Mouse (Mus musculus) heart, postnatal 25 days (tissue): ENCODE measurements around the gene Mrto4. TPM values are rescaled to one million over a fixed set of nuclear protein-coding genes. Genes with fewer than 3 reads are reported as not detected.
"Not testable (repeated sequence)": the region's sequence is repeated elsewhere in the genome, so short reads cannot be mapped to it uniquely, and the experiment has no call there.

Source experiments
- DNase-seq: peaks from one replicate; pipeline ENCODE4 v3.0.0; 2022; ENCODE audit warnings: low spot score
- intact Hi-C: fragments of 180-260 bp; cut with DNase I; formaldehyde crosslinking; loops from one replicate; pipeline ENCODE4 v1.15.1; 2025
- total RNA-seq, 2 experiments: library from RNA; stranded (reverse); gene quantifications; 2 replicates each; pipeline ENCODE4 v1.2.3; 2021

The Mrto4 gene
- 10 to 100 TPM; 30.1 to 30.5 TPM for total RNA-seq

GRCm38 (mm10) chr4:139351931-139352711 lies at the start of gene Mrto4, which contains the start of the genes Emc1 and Ubr4:
TSS of gene Mrto4 (minus strand) at chr4:139352576.
TSS of gene Emc1 (plus strand) at chr4:139352587.
TSS of gene Ubr4 (plus strand) at chr4:139352609.
- intact Hi-C loops, result loop anchor here (5.0 kb wide), 1 partner anchor 40 kb away; the partner anchor contains the start of genes Akr7a5 and Pqlc2
- peak; percentile 69 for DNase-seq

GRCm38 (mm10) chr4:139400487-139400886 lies 48.1 kb upstream of the Mrto4 start:
- DNase-seq, result no peak
- intact Hi-C loops, result no loop called here

- no peak for DNase-seq
- intact Hi-C loops, result no loop called here
These were observed 43.1 kb upstream of the Mrto4 start for GRCm38 (mm10) chr4:139395431-139395830.

- intact Hi-C loops, result no loop called here
- no peak for DNase-seq
These were observed 37.2 kb upstream of the Mrto4 start for GRCm38 (mm10) chr4:139389557-139389956.

- DNase-seq, result peak; percentile 4
- intact Hi-C loops, result no loop called here
These were observed 34.5 kb upstream of the Mrto4 start for GRCm38 (mm10) chr4:139386869-139387319.

- intact Hi-C loops, DNase-seq: not testable (repeated sequence)
These were observed 33.5 kb upstream of the Mrto4 start for GRCm38 (mm10) chr4:139385841-139386240.

- intact Hi-C loops, result no loop called here
- DNase-seq, result no peak
These were observed 29.9 kb upstream of the Mrto4 start for GRCm38 (mm10) chr4:139382231-139382630.

GRCm38 (mm10) chr4:139381452-139381845 lies 29.1 kb upstream of the Mrto4 start:
- intact Hi-C loops, result no loop called here
- DNase-seq, result no peak

- no peak for DNase-seq
- intact Hi-C loops, result no loop called here
These were observed 28.5 kb upstream of the Mrto4 start for GRCm38 (mm10) chr4:139380775-139381451.

- peak; percentile 99 for DNase-seq
- intact Hi-C loops, result no loop called here
These were observed 27.9 kb upstream of the Mrto4 start for GRCm38 (mm10) chr4:139380207-139380748.

GRCm38 (mm10) chr4:139379719-139380118 lies 27.3 kb upstream of the Mrto4 start:
- intact Hi-C loops, result loop anchor here (2.0 kb wide), 1 partner anchor 25 kb away; no protein-coding TSS in a partner anchor
- DNase-seq, result no peak

GRCm38 (mm10) chr4:139373531-139373930 lies 21.2 kb upstream of the Mrto4 start:
- intact Hi-C loops, result no loop called here

GRCm38 (mm10) chr4:139373130-139373529 lies 20.8 kb upstream of the Mrto4 start:
- intact Hi-C loops, result no loop called here

More at GRCm38 (mm10) chr4:139373531-139373930, 21.2 kb upstream of the Mrto4 start:
- no peak for DNase-seq

GRCm38 (mm10) chr4:139368038-139368437 lies 15.7 kb upstream of the Mrto4 start:
- intact Hi-C loops, result no loop called here
- no peak for DNase-seq

More at GRCm38 (mm10) chr4:139373130-139373529, 20.8 kb upstream of the Mrto4 start:
- no peak for DNase-seq

GRCm38 (mm10) chr4:139367336-139367735 lies 15.0 kb upstream of the Mrto4 start:
- intact Hi-C loops, result no loop called here
- no peak for DNase-seq

GRCm38 (mm10) chr4:139360761-139361548 lies 8.6 kb upstream of the Mrto4 start:
- DNase-seq, result no peak
- intact Hi-C loops, result no loop called here

- no peak for DNase-seq
- intact Hi-C loops, result no loop called here
These were observed 4.8 kb upstream of the Mrto4 start for GRCm38 (mm10) chr4:139357211-139357610.

GRCm38 (mm10) chr4:139352832-139353231 lies 456 bp upstream of the Mrto4 start:
- intact Hi-C loops, result loop anchor here (5.0 kb wide), 1 partner anchor 41 kb away; the partner anchor contains the start of genes Akr7a5 and Pqlc2
- no peak for DNase-seq

GRCm38 (mm10) chr4:139345416-139346019 lies 6.9 kb downstream of the Mrto4 start:
- DNase-seq, result no peak
- intact Hi-C loops, result no loop called here
